Mouse (Mus musculus) heart, adult 10 weeks (tissue): ENCODE results near the gene Rab4a. TPM values are rescaled to one million over a fixed set of nuclear protein-coding genes. Genes with fewer than 3 reads are reported as not detected.

Experiments
- polyA plus RNA-seq: library from polyadenylated mRNA; stranded (reverse); fragments of 350-450 nt; fragmentation: Illumina TruSeq; extraction: RNeasy Lipid Tissue Mini Kit (QIAGEN cat#74804); gene quantifications from one replicate; pipeline ENCODE4 v1.2.3, GENCODE M21; 2014; ENCODE audit warnings: low read depth, low replicate concordance

Gene Rab4a
- polyA plus RNA-seq: 4.2 TPM

DNA sequence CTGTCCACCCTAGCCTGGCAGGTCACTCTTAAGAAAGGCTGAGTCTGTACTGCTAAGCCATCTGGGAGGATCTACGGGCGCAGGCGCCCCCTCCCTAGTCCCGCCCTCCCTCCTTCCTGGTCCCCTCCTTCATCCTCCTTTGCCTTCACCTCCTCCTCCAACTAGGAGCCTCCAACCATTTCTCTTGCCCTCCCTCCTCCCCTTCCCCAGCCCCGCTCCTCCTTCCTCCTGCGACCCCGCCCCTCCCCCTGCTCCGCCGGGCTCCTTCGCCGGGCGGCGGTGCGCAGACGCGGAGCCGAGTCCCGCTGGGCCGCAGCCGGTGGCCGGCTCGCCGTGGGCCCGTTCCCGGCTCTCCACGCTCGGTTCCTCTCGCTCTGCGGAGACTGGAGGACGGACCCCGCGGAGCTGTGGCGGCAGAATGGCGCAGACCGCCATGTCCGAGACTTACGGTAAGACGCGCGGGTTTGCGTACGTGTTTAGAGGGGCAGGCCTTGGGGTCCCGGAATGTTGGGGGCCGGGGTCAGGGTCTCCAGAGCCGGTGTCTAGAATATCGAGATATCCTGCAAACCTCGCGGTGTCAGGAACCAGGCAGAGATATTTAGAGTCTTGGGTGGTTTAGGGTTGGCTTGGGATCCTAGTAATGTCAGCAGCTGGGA lies at the start of gene Rab4a:
TSS of gene Rab4a (plus strand) at position 268 of the 656 bp plus-strand sequence.

DNA sequence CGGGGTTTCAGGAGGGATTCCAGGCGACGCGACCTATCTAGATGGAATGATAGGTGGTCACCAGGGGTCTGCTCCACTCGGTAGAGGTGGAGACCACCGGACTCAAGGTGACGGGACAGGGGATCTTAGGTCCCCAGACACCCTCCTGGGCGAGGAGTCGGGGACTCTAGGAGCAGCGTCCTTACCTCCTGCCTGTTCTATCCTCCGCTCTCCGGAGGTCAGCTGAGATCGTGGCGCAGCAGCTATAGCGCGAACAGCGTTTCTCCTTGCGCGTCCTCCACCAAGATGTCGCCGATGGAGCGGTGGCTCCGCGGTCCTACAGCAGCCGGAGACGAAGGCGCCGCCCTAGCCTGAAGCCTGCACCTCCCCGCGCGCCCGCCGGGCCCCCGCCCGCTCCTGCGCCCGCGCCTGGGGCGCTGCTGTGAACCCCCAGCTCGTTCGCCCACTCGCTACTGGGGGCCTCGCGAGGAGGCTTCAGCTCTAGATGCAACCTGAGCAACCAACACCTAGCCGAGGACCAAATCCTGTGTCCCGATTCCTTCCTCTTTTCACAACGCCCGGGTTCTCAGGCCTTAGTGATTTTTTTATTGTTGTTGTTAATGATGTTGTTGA lies 54.0 kb downstream of the Rab4a start, which contains the start of gene Ccsap:
TSS of gene Ccsap (minus strand) at position 562 of the 612 bp plus-strand sequence.

Other genes starting within 250 kb of the Rab4a start
- gene Rhou, start 152.1 kb upstream of the Rab4a start, polyA plus RNA-seq: 5.7 TPM
- gene Ccsap, start 54.2 kb downstream of the Rab4a start, polyA plus RNA-seq: 0.37 TPM
- gene Acta1, start 88.8 kb downstream of the Rab4a start, polyA plus RNA-seq: 202 TPM
- gene Nup133, start 143.3 kb downstream of the Rab4a start, polyA plus RNA-seq: 9.2 TPM
- gene Abcb10, start 177.1 kb downstream of the Rab4a start, polyA plus RNA-seq: 24.3 TPM
- gene Taf5l, start 215.4 kb downstream of the Rab4a start, polyA plus RNA-seq: 14.4 TPM
- 3.8 TPM for gene Urb2, start 215.5 kb downstream of the Rab4a start, polyA plus RNA-seq